Mouse (Mus musculus) intestine, embryonic 16.5 days (tissue): ENCODE measurements around the gene Fgf12. TPM values are rescaled to one million over a fixed set of nuclear protein-coding genes. Genes with fewer than 3 reads are reported as not detected.

Experiments
- ATAC-seq: fragments of 200-750 bp; cut with Nextera tagmentation; 2 replicates; pipeline ENCODE4 v1.8.0; 2017; ENCODE audit warnings: moderate TSS enrichment, moderate library complexity
- H3K27ac ChIP-seq: fragments of 300-500 bp; sonication (generic); 2 replicates; pipeline ENCODE4 v1.5.1; 2014; ENCODE audit warnings: mild to moderate bottlenecking, low read length
- H3K27me3 ChIP-seq: fragments of 300-500 bp; sonication (generic); replicated peaks from 2 replicates; pipeline ENCODE4 v1.6.1; 2014; ENCODE audit warnings: low read length, control low read depth, mixed read lengths; ENCODE audit not compliant: control insufficient read depth, insufficient read depth
- H3K36me3 ChIP-seq: fragments of 300-500 bp; sonication (generic); 2 replicates; pipeline ENCODE4 v1.6.1; 2014; ENCODE audit warnings: low read length, control low read depth; ENCODE audit not compliant: control insufficient read depth, insufficient read depth
- H3K4me1 ChIP-seq: fragments of 300-500 bp; sonication (generic); 2 replicates; pipeline ENCODE4 v1.6.1; 2014; ENCODE audit warnings: low read length, control low read depth, mixed read lengths; ENCODE audit not compliant: control insufficient read depth, insufficient read depth
- H3K4me2 ChIP-seq: fragments of 300-500 bp; sonication (generic); 2 replicates; pipeline ENCODE4 v1.6.1; 2014; ENCODE audit warnings: low read depth, low read length, control low read depth
- H3K4me3 ChIP-seq: fragments of 300-500 bp; sonication (generic); 2 replicates; pipeline ENCODE4 v1.5.1; 2014; ENCODE audit warnings: mild to moderate bottlenecking, low read length
- H3K9ac ChIP-seq: fragments of 300-500 bp; sonication (generic); 2 replicates; pipeline ENCODE4 v1.6.1; 2014; ENCODE audit warnings: low read depth, low read length
- H3K9me3 ChIP-seq: fragments of 300-500 bp; sonication (generic); 2 replicates; pipeline ENCODE4 v1.6.1; 2016; ENCODE audit warnings: low read length, control low read depth; ENCODE audit not compliant: control insufficient read depth
- WGBS: fragments of 180-500 bp; shearing (Covaris S2); extraction: QIAGEN DNeasy Blood & Tissue Kit; methylation state at CpG from one replicate; pipeline ENCODE4 v1.1.7; 2014; 5-methylcytosine and 5-hydroxymethylcytosine counted together
- polyA plus RNA-seq: library from polyadenylated mRNA; unstranded; fragments of >200 nt; fragmentation: Nextera tagmentation; extraction: Ambion mirVana; gene quantifications from 2 replicates; pipeline ENCODE4 v1.2.1, GENCODE M21; 2015

Gene Fgf12
- polyA plus RNA-seq, 1 experiment from 2014 or later: 1.1 TPM

- WGBS: 33% methylated on average over 6 of the region's 6 CpGs
- no peak for ATAC-seq
- H3K27ac ChIP-seq: no peak overlapping the region
- H3K4me1 ChIP-seq: no peaks in the 10 kb centered on the region
- no peak overlapping the region for H3K9ac ChIP-seq
- H3K9me3 ChIP-seq: no peaks in the 10 kb centered on the region
- no peak overlapping the region for H3K4me3 ChIP-seq
- H3K27me3 ChIP-seq: no peaks in the 10 kb centered on the region
- H3K4me2 ChIP-seq: no peak overlapping the region
- no peaks in the 10 kb centered on the region for H3K36me3 ChIP-seq
These were observed 240.4 kb downstream of the Fgf12 start for GRCm38 (mm10) chr16:28512446-28512845.

- Histone ChIP-seq H3K27ac (no peak overlapping the region), H3K9me3 (no peaks in the 10 kb centered on the region), H3K4me2 (no peak overlapping the region), H3K4me3 (no peak overlapping the region), H3K27me3 (no peaks in the 10 kb centered on the region), H3K4me1 (no peaks in the 10 kb centered on the region), H3K9ac (no peak overlapping the region), H3K36me3 (no peaks in the 10 kb centered on the region)
- ATAC-seq: no peak
- WGBS: 44% methylated on average over 5 of the region's 5 CpGs
These were observed 241.5 kb downstream of the Fgf12 start for GRCm38 (mm10) chr16:28511413-28511812.

- WGBS: 83% methylated on average over 12 of the region's 12 CpGs
- H3K9me3 ChIP-seq: no peaks in the 10 kb centered on the region
- no peak overlapping the region for H3K4me2 ChIP-seq
- no peak for ATAC-seq
- H3K27ac ChIP-seq: no peak overlapping the region
- no peak overlapping the region for H3K4me3 ChIP-seq
- no peak overlapping the region for H3K9ac ChIP-seq
- no peaks in the 10 kb centered on the region for H3K36me3 ChIP-seq
- no peaks in the 10 kb centered on the region for H3K4me1 ChIP-seq
- no peaks in the 10 kb centered on the region for H3K27me3 ChIP-seq
These were observed 254.8 kb downstream of the Fgf12 start for GRCm38 (mm10) chr16:28497971-28498607.

GRCm38 (mm10) chr16:28491711-28492110 lies 261.2 kb downstream of the Fgf12 start:
- Histone ChIP-seq H3K9ac (no peak overlapping the region), H3K27ac (no peak overlapping the region), H3K4me1 (no peaks in the 10 kb centered on the region), H3K4me3 (no peak overlapping the region), H3K4me2 (no peak overlapping the region), H3K9me3 (no peaks in the 10 kb centered on the region), H3K36me3 (no peaks in the 10 kb centered on the region), H3K27me3 (no peaks in the 10 kb centered on the region; the same call in 1 of the 2 replicates)
- no peak for ATAC-seq
- 34% methylated on average over 6 of the region's 6 CpGs for WGBS

- peak; percentile 58; the same call in 1 of the 2 replicates for ATAC-seq
- WGBS: 12% methylated on average over 6 of the region's 6 CpGs
These were observed 262.4 kb downstream of the Fgf12 start for GRCm38 (mm10) chr16:28490515-28490914.

GRCm38 (mm10) chr16:28484920-28485319 lies 267.9 kb downstream of the Fgf12 start:
- H3K27ac ChIP-seq: no peak overlapping the region
- no peaks in the 10 kb centered on the region for H3K36me3 ChIP-seq
- no peak overlapping the region for H3K4me3 ChIP-seq
- no peaks in the 10 kb centered on the region for H3K9me3 ChIP-seq
- WGBS: 86% methylated on average over 3 of the region's 3 CpGs
- no peak overlapping the region for H3K9ac ChIP-seq
- no peaks in the 10 kb centered on the region for H3K4me1 ChIP-seq
- no peaks in the 10 kb centered on the region for H3K27me3 ChIP-seq
- ATAC-seq: no peak
- no peak overlapping the region for H3K4me2 ChIP-seq

More at GRCm38 (mm10) chr16:28490515-28490914, 262.4 kb downstream of the Fgf12 start:
- Histone ChIP-seq H3K4me1 (no peaks in the 10 kb centered on the region), H3K9ac (no peak overlapping the region), H3K4me2 (no peak overlapping the region), H3K4me3 (no peak overlapping the region), H3K27ac (no peak overlapping the region), H3K36me3 (no peaks in the 10 kb centered on the region), H3K27me3 (no peaks in the 10 kb centered on the region; the same call in 1 of the 2 replicates), H3K9me3 (no peaks in the 10 kb centered on the region)

GRCm38 (mm10) chr16:28479022-28479421 lies 273.8 kb downstream of the Fgf12 start:
- Histone ChIP-seq H3K4me2 (no peak overlapping the region), H3K27me3 (no peaks in the 10 kb centered on the region), H3K9me3 (no peaks in the 10 kb centered on the region), H3K9ac (no peak overlapping the region), H3K4me3 (no peak overlapping the region), H3K27ac (no peak overlapping the region), H3K36me3 (no peaks in the 10 kb centered on the region), H3K4me1 (no peaks in the 10 kb centered on the region)
- WGBS: 96% methylated on average over 2 of the region's 2 CpGs
- no peak for ATAC-seq

GRCm38 (mm10) chr16:28476651-28477050 lies 276.2 kb downstream of the Fgf12 start:
- Histone ChIP-seq H3K9ac (no peak overlapping the region), H3K27ac (no peak overlapping the region), H3K9me3 (no peaks in the 10 kb centered on the region), H3K36me3 (no peaks in the 10 kb centered on the region), H3K27me3 (no peaks in the 10 kb centered on the region), H3K4me2 (no peak overlapping the region), H3K4me1 (no peaks in the 10 kb centered on the region), H3K4me3 (no peak overlapping the region)
- no peak for ATAC-seq
- 90% methylated on average over 4 of the region's 4 CpGs for WGBS

GRCm38 (mm10) chr16:28475553-28475952 lies 277.3 kb downstream of the Fgf12 start:
- Histone ChIP-seq H3K4me3 (no peak overlapping the region), H3K27me3 (no peaks in the 10 kb centered on the region), H3K27ac (no peak overlapping the region), H3K4me1 (no peaks in the 10 kb centered on the region), H3K9me3 (no peaks in the 10 kb centered on the region), H3K4me2 (no peak overlapping the region), H3K9ac (no peak overlapping the region), H3K36me3 (no peaks in the 10 kb centered on the region)
- WGBS: 75% methylated on average over 1 of the region's 1 CpGs
- ATAC-seq: no peak

- WGBS: 68% methylated on average over 3 of the region's 3 CpGs
- no peaks in the 10 kb centered on the region for H3K36me3 ChIP-seq
- ATAC-seq: no peak
- no peaks in the 10 kb centered on the region for H3K4me1 ChIP-seq
- no peaks in the 10 kb centered on the region for H3K9me3 ChIP-seq
- no peak overlapping the region for H3K4me2 ChIP-seq
- no peaks in the 10 kb centered on the region for H3K27me3 ChIP-seq
- no peak overlapping the region for H3K4me3 ChIP-seq
- no peak overlapping the region for H3K9ac ChIP-seq
- H3K27ac ChIP-seq: no peak overlapping the region
These were observed 298.0 kb downstream of the Fgf12 start for GRCm38 (mm10) chr16:28454821-28455220.
